Mouse (Mus musculus): ENCODE data around the gene Galnt7. TPM values are rescaled to one million over a fixed set of nuclear protein-coding genes. Genes with fewer than 3 reads are reported as not detected.
A peak's percentile ranks its signal among the peaks of the same experiment; 100 is the strongest.

Galnt7 gene
- polyA plus RNA-seq, 1 experiment from 2014 or later = 22.4 TPM

- ATAC-seq (ENCODE audit: low FRiP score, low TSS enrichment) = no peak
These were observed 100.5 kb downstream of the Galnt7 start for GRCm38 (mm10) chr8:57552102-57553032.

GRCm38 (mm10) chr8:57547581-57547980 is 105.3 kb downstream of the Galnt7 start:
- peaks cover 4% of the 10 kb centered on the region; the same call in 1 of the 2 replicates for H3K4me1 ChIP-seq (ENCODE audit: insufficient read depth, low read length)
- no peak overlapping the region for H3K4me2 ChIP-seq (replicated peaks; ENCODE audit: low read depth, low read length)
- no peak overlapping the region for H3K27ac ChIP-seq (ENCODE audit: low read length)
- H3K27me3 ChIP-seq (ENCODE audit: insufficient read depth, low read length) = no peaks in the 10 kb centered on the region
- WGBS = 38% methylated on average over 12 of the region's 12 CpGs
- no peak overlapping the region for H3K9ac ChIP-seq (replicated peaks; ENCODE audit: low read length)
- peaks cover 10% of the 10 kb centered on the region for H3K36me3 ChIP-seq (ENCODE audit: insufficient read depth, low read length)
- ATAC-seq (ENCODE audit: low FRiP score, low TSS enrichment) = no peak
- H3K9me3 ChIP-seq (ENCODE audit: low read length) = no peaks in the 10 kb centered on the region
- H3K4me3 ChIP-seq (ENCODE audit: low read length) = no peak overlapping the region

More at GRCm38 (mm10) chr8:57552102-57553032, 100.5 kb downstream of the Galnt7 start:
- Histone ChIP-seq H3K4me3 (ENCODE audit: low read length) (no peak overlapping the region), H3K9me3 (ENCODE audit: low read length) (no peaks in the 10 kb centered on the region), H3K4me2 (replicated peaks; ENCODE audit: low read depth, low read length) (no peak overlapping the region), H3K27ac (ENCODE audit: low read length) (no peak overlapping the region), H3K9ac (replicated peaks; ENCODE audit: low read length) (no peak overlapping the region), H3K36me3 (ENCODE audit: insufficient read depth, low read length) (peaks cover 10% of the 10 kb centered on the region), H3K27me3 (ENCODE audit: insufficient read depth, low read length) (no peaks in the 10 kb centered on the region), H3K4me1 (ENCODE audit: insufficient read depth, low read length) (no peaks in the 10 kb centered on the region)
- 84% methylated on average over 14 of the region's 14 CpGs for WGBS

GRCm38 (mm10) chr8:57546834-57547233 is 106.0 kb downstream of the Galnt7 start:
- Histone ChIP-seq H3K4me1 (ENCODE audit: insufficient read depth, low read length) (peaks cover 4% of the 10 kb centered on the region; the same call in 1 of the 2 replicates), H3K9me3 (ENCODE audit: low read length) (no peaks in the 10 kb centered on the region), H3K27me3 (ENCODE audit: insufficient read depth, low read length) (no peaks in the 10 kb centered on the region), H3K4me3 (ENCODE audit: low read length) (no peak overlapping the region), H3K27ac (ENCODE audit: low read length) (no peak overlapping the region), H3K36me3 (ENCODE audit: insufficient read depth, low read length) (peaks cover 9% of the 10 kb centered on the region), H3K4me2 (replicated peaks; ENCODE audit: low read depth, low read length) (no peak overlapping the region), H3K9ac (replicated peaks; ENCODE audit: low read length) (no peak overlapping the region)
- 58% methylated on average over 3 of the region's 3 CpGs for WGBS
- ATAC-seq (ENCODE audit: low FRiP score, low TSS enrichment) = no peak

DNA sequence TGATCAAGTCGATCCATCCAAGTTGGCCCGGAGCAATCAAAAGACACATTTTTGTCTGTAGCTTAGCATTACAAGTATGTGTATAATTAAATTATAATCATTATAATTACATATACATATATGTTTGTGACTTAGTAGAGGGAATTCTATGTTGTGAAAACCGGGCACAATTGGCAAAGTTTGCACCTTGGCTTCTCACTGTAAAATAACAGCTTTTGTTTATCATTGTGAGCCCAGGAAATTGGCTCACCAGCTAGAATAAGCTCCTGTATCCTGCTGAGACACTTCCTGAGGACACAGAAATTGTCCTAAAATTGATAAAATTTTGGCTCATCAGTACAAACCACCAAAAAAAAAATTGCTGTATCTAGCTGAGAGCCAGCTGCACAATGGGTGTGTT is 106.4 kb downstream of the Galnt7 start:
- Histone ChIP-seq H3K4me1 (ENCODE audit: insufficient read depth, low read length) (peaks cover 4% of the 10 kb centered on the region; the same call in 1 of the 2 replicates), H3K9ac (replicated peaks; ENCODE audit: low read length) (no peak overlapping the region), H3K27me3 (ENCODE audit: insufficient read depth, low read length) (no peaks in the 10 kb centered on the region), H3K9me3 (ENCODE audit: low read length) (no peaks in the 10 kb centered on the region), H3K4me2 (replicated peaks; ENCODE audit: low read depth, low read length) (no peak overlapping the region), H3K27ac (ENCODE audit: low read length) (no peak overlapping the region), H3K36me3 (ENCODE audit: insufficient read depth, low read length) (peaks cover 4% of the 10 kb centered on the region; the same call in 1 of the 2 replicates), H3K4me3 (ENCODE audit: low read length) (no peak overlapping the region)
- ATAC-seq (ENCODE audit: low FRiP score, low TSS enrichment) = no peak
- 91% methylated on average over 3 of the region's 3 CpGs for WGBS

- Histone ChIP-seq H3K27ac (ENCODE audit: low read length) (no peak overlapping the region), H3K36me3 (ENCODE audit: insufficient read depth, low read length) (no peaks in the 10 kb centered on the region), H3K9me3 (ENCODE audit: low read length) (no peaks in the 10 kb centered on the region), H3K4me3 (ENCODE audit: low read length) (no peak overlapping the region), H3K4me2 (replicated peaks; ENCODE audit: low read depth, low read length) (no peak overlapping the region), H3K27me3 (ENCODE audit: insufficient read depth, low read length) (no peaks in the 10 kb centered on the region), H3K4me1 (ENCODE audit: insufficient read depth, low read length) (peaks cover 4% of the 10 kb centered on the region; the same call in 1 of the 2 replicates), H3K9ac (replicated peaks; ENCODE audit: low read length) (no peak overlapping the region)
- 86% methylated on average over 9 of the region's 9 CpGs for WGBS
- ATAC-seq (ENCODE audit: low FRiP score, low TSS enrichment) = no peak
These were observed 111.4 kb downstream of the Galnt7 start for GRCm38 (mm10) chr8:57541405-57541804.

DNA sequence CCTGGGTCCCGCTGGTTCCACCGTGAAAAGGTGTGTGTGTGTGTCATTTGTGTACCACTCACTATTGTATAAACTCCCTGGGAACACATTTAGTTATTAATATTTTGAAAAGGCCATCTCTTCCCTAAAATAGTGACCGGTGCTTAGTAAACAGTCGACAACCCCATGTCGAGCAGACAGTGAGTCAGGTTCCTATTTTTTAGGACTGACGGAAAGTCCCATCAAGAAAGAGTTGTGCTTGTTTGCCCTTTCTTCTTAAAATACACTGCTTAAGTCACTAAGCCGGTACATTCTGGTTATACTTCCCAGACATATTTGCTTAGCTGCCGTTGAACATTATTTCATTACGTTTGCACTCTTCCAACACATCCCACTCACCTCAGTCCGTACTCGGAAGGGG is 111.9 kb downstream of the Galnt7 start:
- Histone ChIP-seq H3K4me1 (ENCODE audit: insufficient read depth, low read length) (peaks cover 4% of the 10 kb centered on the region; the same call in 1 of the 2 replicates), H3K4me2 (replicated peaks; ENCODE audit: low read depth, low read length) (no peak overlapping the region)

DNA sequence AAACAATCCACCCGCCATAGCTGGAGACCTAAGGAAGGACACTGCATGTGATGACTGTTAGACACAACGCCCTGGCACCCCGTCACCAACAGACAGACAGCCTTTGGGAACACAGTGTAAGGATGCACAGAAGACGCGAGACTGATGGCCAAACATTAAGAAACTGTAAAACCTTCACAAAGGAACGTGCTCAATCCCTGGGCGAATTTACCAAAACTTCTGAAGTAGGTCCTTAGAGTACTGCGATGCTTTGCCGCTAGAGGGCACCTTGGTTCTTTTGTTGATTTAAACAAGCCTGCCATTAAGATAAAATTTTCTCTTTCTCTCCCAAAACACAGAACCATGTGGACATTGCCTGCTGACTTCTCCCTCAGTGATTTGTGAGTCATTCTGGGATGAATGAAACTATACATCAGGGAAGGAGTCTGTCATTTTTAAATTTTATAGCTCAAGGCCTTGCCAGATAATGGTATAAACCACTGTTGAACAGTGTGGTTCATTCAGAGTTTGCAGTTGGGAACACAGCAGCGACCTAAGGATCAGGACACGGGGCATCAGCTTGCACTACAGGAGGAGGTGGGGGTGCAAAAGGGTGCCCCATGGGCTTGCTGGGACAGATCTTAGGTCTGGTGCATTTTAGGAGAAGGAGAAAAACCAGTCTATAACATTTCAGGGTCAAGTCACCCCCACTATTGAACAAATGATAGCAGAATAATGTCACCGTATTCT is 112.6 kb downstream of the Galnt7 start:
- ATAC-seq (ENCODE audit: low FRiP score, low TSS enrichment) = peak; percentile 54
- H3K27me3 ChIP-seq (ENCODE audit: insufficient read depth, low read length) = no peaks in the 10 kb centered on the region
- H3K4me1 ChIP-seq (ENCODE audit: insufficient read depth, low read length) = peaks cover 4% of the 10 kb centered on the region; the same call in 1 of the 2 replicates
- no peak overlapping the region for H3K4me3 ChIP-seq (ENCODE audit: low read length)
- peaks cover 9% of the 10 kb centered on the region for H3K36me3 ChIP-seq (ENCODE audit: insufficient read depth, low read length)
- H3K27ac ChIP-seq (ENCODE audit: low read length) = no peak overlapping the region
- WGBS = 44% methylated on average over 12 of the region's 12 CpGs
- H3K4me2 ChIP-seq (replicated peaks; ENCODE audit: low read depth, low read length) = no peak overlapping the region
- H3K9me3 ChIP-seq (ENCODE audit: low read length) = peaks cover under 1% of the 10 kb centered on the region; the same call in 1 of the 2 replicates
- no peak overlapping the region for H3K9ac ChIP-seq (replicated peaks; ENCODE audit: low read length)

More for the DNA sequence above, 111.9 kb downstream of the Galnt7 start:
- Histone ChIP-seq H3K27ac (ENCODE audit: low read length) (no peak overlapping the region), H3K9me3 (ENCODE audit: low read length) (no peaks in the 10 kb centered on the region), H3K27me3 (ENCODE audit: insufficient read depth, low read length) (no peaks in the 10 kb centered on the region), H3K36me3 (ENCODE audit: insufficient read depth, low read length) (peaks cover 2% of the 10 kb centered on the region; the same call in 1 of the 2 replicates), H3K9ac (replicated peaks; ENCODE audit: low read length) (no peak overlapping the region), H3K4me3 (ENCODE audit: low read length) (no peak overlapping the region)
- ATAC-seq (ENCODE audit: low FRiP score, low TSS enrichment) = no peak; the same call in 1 of the 2 replicates
- 89% methylated on average over 11 of the region's 11 CpGs for WGBS

- Histone ChIP-seq H3K27ac (ENCODE audit: low read length) (no peak overlapping the region), H3K9ac (replicated peaks; ENCODE audit: low read length) (no peak overlapping the region), H3K4me2 (replicated peaks; ENCODE audit: low read depth, low read length) (no peak overlapping the region), H3K4me3 (ENCODE audit: low read length) (no peak overlapping the region), H3K36me3 (ENCODE audit: insufficient read depth, low read length) (peaks cover 14% of the 10 kb centered on the region), H3K27me3 (ENCODE audit: insufficient read depth, low read length) (no peaks in the 10 kb centered on the region), H3K4me1 (ENCODE audit: insufficient read depth, low read length) (no peaks in the 10 kb centered on the region), H3K9me3 (ENCODE audit: low read length) (peaks cover 3% of the 10 kb centered on the region; the same call in 1 of the 2 replicates)
- 87% methylated on average over 7 of the region's 7 CpGs for WGBS
- ATAC-seq (ENCODE audit: low FRiP score, low TSS enrichment) = no peak
These were observed 114.2 kb downstream of the Galnt7 start for GRCm38 (mm10) chr8:57538601-57539000.

DNA sequence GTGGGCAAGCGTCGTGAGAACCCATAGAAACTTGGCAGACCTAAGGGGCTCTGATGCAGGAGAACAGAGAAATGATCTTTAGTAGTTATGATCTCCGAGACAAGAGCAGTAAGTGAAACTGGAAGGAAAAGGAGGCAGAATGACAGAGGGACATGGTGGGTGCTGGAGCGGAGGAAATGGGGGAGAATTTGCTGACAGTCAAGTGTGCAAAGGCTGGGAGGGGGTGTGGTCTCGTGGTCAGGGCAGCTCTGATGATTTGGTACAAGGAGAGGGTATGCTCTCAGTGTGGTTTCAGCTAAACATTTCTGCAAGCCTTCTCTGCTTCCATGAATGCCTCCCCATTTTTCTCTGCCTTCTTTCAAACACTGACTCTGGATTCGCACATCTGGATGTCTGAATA is 116.7 kb downstream of the Galnt7 start:
- Histone ChIP-seq H3K36me3 (ENCODE audit: insufficient read depth, low read length) (peaks cover 14% of the 10 kb centered on the region), H3K4me3 (ENCODE audit: low read length) (no peak overlapping the region), H3K4me1 (ENCODE audit: insufficient read depth, low read length) (no peaks in the 10 kb centered on the region), H3K9me3 (ENCODE audit: low read length) (peaks cover 3% of the 10 kb centered on the region; the same call in 1 of the 2 replicates), H3K4me2 (replicated peaks; ENCODE audit: low read depth, low read length) (no peak overlapping the region), H3K27me3 (ENCODE audit: insufficient read depth, low read length) (no peaks in the 10 kb centered on the region), H3K9ac (replicated peaks; ENCODE audit: low read length) (no peak overlapping the region), H3K27ac (ENCODE audit: low read length) (no peak overlapping the region)
- no peak for ATAC-seq (ENCODE audit: low FRiP score, low TSS enrichment)
- WGBS = 95% methylated on average over 6 of the region's 6 CpGs

Measured in kidney, embryonic 16.5 days (tissue).